Mouse (Mus musculus) midbrain, embryonic 14.5 days (tissue): ENCODE results near the gene Klrc1. TPM values are rescaled to one million over a fixed set of nuclear protein-coding genes. Genes with fewer than 3 reads are reported as not detected.
"Not testable (repeated sequence)": the region's sequence is repeated elsewhere in the genome, so short reads cannot be mapped to it uniquely, and the experiment has no call there.

Experiments used
- ATAC-seq: fragments of 200-750 bp; cut with Nextera tagmentation; 2 replicates; pipeline ENCODE4 v1.8.0; 2017; ENCODE audit warnings: moderate number of reproducible peaks, moderate library complexity; ENCODE audit not compliant: low FRiP score, low TSS enrichment
- DNase-seq: peaks from one replicate; pipeline ENCODE4 v3.0.0-alpha.2; 2015
- H3K27ac ChIP-seq: fragments of 300-500 bp; sonication (generic); replicated peaks from 2 replicates; pipeline ENCODE4 v1.5.1; 2014; ENCODE audit warnings: mild to moderate bottlenecking, low read depth, low read length, moderate library complexity
- H3K27me3 ChIP-seq: fragments of 300-500 bp; sonication (generic); 2 replicates; pipeline ENCODE4 v1.6.1; 2014; ENCODE audit warnings: low read length, control low read depth, mixed read lengths; ENCODE audit not compliant: control insufficient read depth, insufficient read depth
- H3K36me3 ChIP-seq: fragments of 300-500 bp; sonication (generic); 2 replicates; pipeline ENCODE4 v1.6.1; 2014; ENCODE audit warnings: low read length, control low read depth; ENCODE audit not compliant: control insufficient read depth, insufficient read depth
- H3K4me1 ChIP-seq: fragments of 300-500 bp; sonication (generic); 2 replicates; pipeline ENCODE4 v1.6.1; 2014; ENCODE audit warnings: mild to moderate bottlenecking, antibody characterized with exemption, low read length, control low read depth; ENCODE audit not compliant: control insufficient read depth, insufficient read depth
- H3K4me2 ChIP-seq: fragments of 300-500 bp; sonication (generic); 2 replicates; pipeline ENCODE4 v1.6.1; 2014; ENCODE audit warnings: mild to moderate bottlenecking, low read length, moderate library complexity
- H3K4me3 ChIP-seq: fragments of 300-500 bp; sonication (generic); replicated peaks from 2 replicates; pipeline ENCODE4 v1.5.1; 2014; ENCODE audit warnings: low read depth, low read length
- H3K9ac ChIP-seq: fragments of 300-500 bp; sonication (generic); replicated peaks from 2 replicates; pipeline ENCODE4 v1.6.1; 2014; ENCODE audit warnings: mild to moderate bottlenecking, low read length, moderate library complexity
- H3K9me3 ChIP-seq: fragments of 300-500 bp; sonication (generic); 2 replicates; pipeline ENCODE4 v1.6.1; 2016; ENCODE audit warnings: low read length, control low read depth, mixed read lengths; ENCODE audit not compliant: control insufficient read depth
- WGBS: fragments of 180-500 bp; shearing (Covaris S2); extraction: QIAGEN DNeasy Blood & Tissue Kit; methylation state at CpG from one replicate; pipeline ENCODE4 v1.1.7; 2014; 5-methylcytosine and 5-hydroxymethylcytosine counted together
- microRNA-seq: library from miRNA; unstranded; fragments of <30 nt; microRNA quantifications from one replicate; pipeline ENCODE4, GENCODE M21; 2016
- polyA plus RNA-seq: library from polyadenylated mRNA; unstranded; fragments of >200 nt; fragmentation: Nextera tagmentation; extraction: Ambion mirVana; gene quantifications from 2 replicates; pipeline ENCODE4 v1.2.1, GENCODE M21; 2014

The Klrc1 gene
- polyA plus RNA-seq, 1 experiment from 2014 or later: not detected

- not testable (repeated sequence) for H3K9me3 ChIP-seq, ATAC-seq, H3K9ac ChIP-seq, DNase-seq, H3K27ac ChIP-seq, H3K4me3 ChIP-seq, H3K4me1 ChIP-seq, H3K4me2 ChIP-seq, H3K27me3 ChIP-seq, H3K36me3 ChIP-seq
- WGBS: 74% methylated on average over 4 of the region's 4 CpGs
Measured at GRCm38 (mm10) chr6:129660589-129660988, 18.2 kb downstream of the Klrc1 start, which contains the start of gene Klrc2. Gene Klrc2, minus strand, starts transcription at chr6:129660689.

GRCm38 (mm10) chr6:129644054-129644453, 34.7 kb downstream of the Klrc1 start:
- H3K36me3 ChIP-seq, H3K4me1 ChIP-seq, ATAC-seq, H3K4me2 ChIP-seq, H3K4me3 ChIP-seq, H3K27me3 ChIP-seq, H3K9me3 ChIP-seq, H3K27ac ChIP-seq, H3K9ac ChIP-seq, DNase-seq: not testable (repeated sequence)
- WGBS: 93% methylated on average over 2 of the region's 3 CpGs

GRCm38 (mm10) chr6:129643237-129643636, 35.5 kb downstream of the Klrc1 start, which contains the start of gene Klrc3:
Gene Klrc3, minus strand, starts transcription at chr6:129643337.
- not testable (repeated sequence) for H3K4me1 ChIP-seq, H3K27ac ChIP-seq, DNase-seq, H3K9me3 ChIP-seq, H3K9ac ChIP-seq, ATAC-seq, H3K36me3 ChIP-seq, H3K4me3 ChIP-seq, H3K4me2 ChIP-seq, H3K27me3 ChIP-seq
- 89% methylated on average over 3 of the region's 3 CpGs for WGBS

GRCm38 (mm10) chr6:129631046-129631445, 47.7 kb downstream of the Klrc1 start:
- H3K4me1 ChIP-seq, ATAC-seq, DNase-seq, H3K9me3 ChIP-seq, H3K27me3 ChIP-seq, H3K36me3 ChIP-seq, H3K4me2 ChIP-seq, H3K27ac ChIP-seq, H3K4me3 ChIP-seq, H3K9ac ChIP-seq: not testable (repeated sequence)
- 82% methylated on average over 2 of the region's 2 CpGs for WGBS

GRCm38 (mm10) chr6:129623735-129624134, 55.0 kb downstream of the Klrc1 start, which contains the start of gene Klrk1:
Gene Klrk1, minus strand, starts transcription at chr6:129623864.
- Histone ChIP-seq H3K27ac (no peak within 1 kb of the TSS), H3K9me3 (no peaks in the 10 kb centered on the region), H3K9ac (no peak within 1 kb of the TSS), H3K36me3 (no peaks in the 10 kb centered on the region), H3K27me3 (no peaks in the 10 kb centered on the region), H3K4me1 (no peaks in the 10 kb centered on the region), H3K4me2 (no peak within 1 kb of the TSS), H3K4me3 (no peak within 1 kb of the TSS)
- ATAC-seq: no peak
- WGBS: 86% methylated on average over 4 of the region's 4 CpGs
- DNase-seq: no peak

Small RNAs within 50 kb of the gene (microRNA-seq; reads per million reads assigned to microRNA genes)
- not detected for gene Mir680-1

Other genes with a start within 250 kb of the Klrc1 start
- gene Clec1a, start 227.0 kb downstream of the Klrc1 start, polyA plus RNA-seq: 1.9 and 2.1 TPM in 2 replicates
- gene Olr1, start 171.8 kb downstream of the Klrc1 start, polyA plus RNA-seq: not detected in 2 replicates
- gene Tmem52b, start 166.4 kb downstream of the Klrc1 start, polyA plus RNA-seq: not detected in 2 replicates
- gene Gabarapl1, start 145.8 kb downstream of the Klrc1 start, polyA plus RNA-seq: 72.0 and 102 TPM in 2 replicates
- 0.12 TPM in 1 of 2 replicates, not detected in the other for gene Klre1, start 101.1 kb downstream of the Klrc1 start, polyA plus RNA-seq
- gene Klrd1, start 87.2 kb downstream of the Klrc1 start, polyA plus RNA-seq: not detected in 2 replicates
- gene Klrk1, start 55.1 kb downstream of the Klrc1 start, polyA plus RNA-seq: 0.19 and 0.21 TPM in 2 replicates
- not detected in 2 replicates for gene Klrc3, start 35.6 kb downstream of the Klrc1 start, polyA plus RNA-seq
- not detected in 2 replicates for gene Klrc2, start 18.3 kb downstream of the Klrc1 start, polyA plus RNA-seq
- not detected in 2 replicates for gene Klri1, start 38.2 kb upstream of the Klrc1 start, polyA plus RNA-seq
- gene Klri2, start 61.5 kb upstream of the Klrc1 start, polyA plus RNA-seq: not detected in 2 replicates
- gene Gm156, start 105.3 kb upstream of the Klrc1 start, polyA plus RNA-seq: not detected in 2 replicates
- gene Gm17631, start 183.7 kb upstream of the Klrc1 start, polyA plus RNA-seq: not detected in 2 replicates
- gene Klra17, start 197.7 kb upstream of the Klrc1 start, polyA plus RNA-seq: not detected in 2 replicates
- not detected in 2 replicates for gene Klra5, start 238.7 kb upstream of the Klrc1 start, polyA plus RNA-seq